Mouse (Mus musculus) testis, postnatal 10 days (tissue): ENCODE measurements at regions not wholly inside any gene's neighbourhood (a gene's known extent, or its start where the extent isn't known, plus 50 kb on each side); places are given as distances from the start of the nearest gene placed in this dataset.

Experiments used
- DNase-seq: peaks from one replicate; pipeline ENCODE4 v3.0.0; 2021; ENCODE audit warnings: low spot score

DNA sequence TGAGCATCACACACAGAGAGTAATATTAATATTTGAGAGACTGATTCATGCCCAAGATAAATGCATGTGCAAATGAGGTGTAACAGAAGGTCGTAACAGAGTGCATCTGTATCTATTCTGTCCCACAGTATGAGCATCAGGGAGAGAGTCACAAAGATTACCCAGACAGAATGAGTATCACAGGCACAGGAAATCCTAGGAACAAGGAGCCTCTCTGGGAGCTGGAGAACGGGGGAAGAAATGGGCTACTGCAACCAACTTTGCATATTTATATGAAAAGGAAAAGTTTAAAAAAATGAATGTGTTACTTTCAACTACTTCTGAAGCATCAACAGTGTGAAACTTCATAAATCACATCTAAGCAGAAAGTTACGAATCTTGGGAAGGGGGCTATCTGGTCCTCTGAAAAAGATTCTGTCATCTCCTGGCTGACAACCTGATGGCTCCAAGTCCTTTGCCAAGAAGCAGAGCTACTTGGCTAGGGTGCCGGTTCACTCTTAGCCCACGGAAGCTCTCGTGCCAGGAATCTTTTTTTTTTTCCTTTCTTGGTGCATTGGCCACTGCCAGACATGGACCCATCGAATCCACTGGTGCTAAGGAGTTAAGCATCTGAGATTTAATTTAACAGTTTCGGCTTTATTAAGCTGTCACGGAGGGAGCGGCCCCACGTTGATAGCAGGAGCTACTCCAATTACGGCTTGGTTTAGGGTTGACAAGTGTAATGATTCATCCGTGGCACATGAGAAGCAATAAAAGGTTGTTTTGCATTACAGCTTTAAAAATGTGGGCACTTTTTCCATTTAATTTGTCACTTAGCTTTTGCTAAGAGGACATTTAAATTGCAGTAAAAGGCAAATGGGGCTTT lies 277.6 kb upstream of the Smim15 start:
- no peak for DNase-seq

DNA sequence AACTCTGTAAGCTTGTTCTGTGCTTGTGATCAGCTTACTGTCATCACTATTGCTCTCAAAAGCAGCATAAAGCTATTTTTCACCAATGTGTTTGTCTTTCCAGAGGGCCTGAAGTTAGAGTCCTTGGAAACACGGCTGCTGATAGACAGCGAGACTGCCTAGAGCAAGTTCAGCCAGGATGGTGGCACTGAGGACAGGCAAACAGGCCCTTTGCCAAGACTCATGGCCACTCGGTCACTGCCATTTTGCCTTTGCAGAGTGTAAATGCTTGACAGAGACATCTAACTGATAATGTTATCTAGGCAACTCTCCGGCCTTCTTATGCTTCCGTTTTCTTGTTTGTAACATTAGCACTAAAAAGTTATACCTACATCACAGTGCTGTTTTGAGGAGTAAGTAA lies 280.3 kb upstream of the Smim15 start:
- DNase-seq = no peak

DNA sequence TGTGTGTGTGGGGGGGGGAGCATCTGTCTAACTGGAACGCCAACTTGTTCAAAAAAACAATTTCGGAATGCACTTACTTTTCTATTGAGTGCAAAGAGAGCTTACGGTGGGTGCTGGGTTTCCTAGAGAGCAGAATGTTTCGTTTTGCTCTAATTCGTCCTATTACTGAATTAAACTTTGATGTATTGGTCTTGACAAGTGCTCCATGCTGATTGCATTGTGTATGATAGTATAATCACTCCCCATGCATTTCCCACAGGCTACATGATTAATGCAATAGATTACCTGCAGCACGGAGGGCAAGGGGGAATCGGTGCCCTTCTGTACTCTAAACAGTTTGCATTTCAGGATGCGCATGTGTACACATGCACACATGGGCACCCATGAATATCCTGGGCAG lies 283.7 kb upstream of the Smim15 start:
- DNase-seq = no peak

DNA sequence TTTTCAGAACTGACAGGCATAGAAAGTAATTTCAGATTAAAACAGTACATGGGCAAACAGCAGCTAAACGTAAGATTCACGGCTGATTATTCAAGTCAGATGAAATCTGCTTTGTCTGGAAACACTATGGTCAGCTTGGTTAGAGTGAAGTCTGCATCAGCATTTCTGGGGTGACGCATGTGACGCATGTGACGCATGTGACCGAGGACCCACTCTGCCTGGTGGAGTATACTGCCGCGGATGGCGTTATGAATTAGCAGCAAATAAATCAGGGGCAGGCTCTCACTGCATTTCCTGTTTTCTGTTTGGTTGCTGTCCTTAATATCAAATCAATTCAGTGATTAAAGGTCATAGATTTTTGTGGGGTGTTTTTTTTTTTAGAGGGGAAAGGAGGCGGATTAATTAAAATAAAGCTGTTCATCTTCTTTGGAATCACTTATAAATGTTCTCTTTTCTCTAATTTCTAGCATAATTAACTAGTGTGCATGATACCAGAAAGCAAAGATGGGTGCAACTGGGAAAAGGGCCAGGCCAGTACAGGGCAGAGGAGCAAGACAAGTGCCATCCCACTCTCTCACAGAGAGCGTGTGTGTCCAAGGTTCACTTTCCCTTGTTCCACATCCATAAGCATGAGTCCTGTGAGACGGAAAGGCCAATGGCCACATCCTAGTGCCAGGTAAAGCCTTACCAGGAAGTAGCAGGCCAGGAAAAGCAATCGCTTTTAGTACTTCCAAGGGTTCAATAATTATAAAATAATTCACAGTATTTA lies 285.7 kb upstream of the Smim15 start:
- DNase-seq = no peak

DNA sequence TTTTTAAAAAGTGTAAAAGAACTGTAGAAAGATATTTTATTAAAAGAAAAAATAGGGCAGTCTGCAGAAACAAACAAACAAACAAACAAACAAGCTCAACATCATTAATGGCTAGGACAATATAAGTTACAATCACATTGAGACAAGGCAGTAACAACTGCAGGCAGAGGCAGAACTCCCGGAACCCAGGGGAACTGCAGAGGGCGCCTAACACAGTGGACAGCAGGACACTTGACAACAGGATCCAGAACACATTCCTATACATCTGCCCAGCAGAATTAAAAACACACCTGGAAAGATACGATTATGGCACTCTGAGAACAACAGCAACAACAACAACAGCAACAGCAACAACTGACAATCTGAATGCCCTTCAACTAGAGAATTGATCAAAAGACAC lies 291.5 kb upstream of the Smim15 start:
- no peak for DNase-seq

DNA sequence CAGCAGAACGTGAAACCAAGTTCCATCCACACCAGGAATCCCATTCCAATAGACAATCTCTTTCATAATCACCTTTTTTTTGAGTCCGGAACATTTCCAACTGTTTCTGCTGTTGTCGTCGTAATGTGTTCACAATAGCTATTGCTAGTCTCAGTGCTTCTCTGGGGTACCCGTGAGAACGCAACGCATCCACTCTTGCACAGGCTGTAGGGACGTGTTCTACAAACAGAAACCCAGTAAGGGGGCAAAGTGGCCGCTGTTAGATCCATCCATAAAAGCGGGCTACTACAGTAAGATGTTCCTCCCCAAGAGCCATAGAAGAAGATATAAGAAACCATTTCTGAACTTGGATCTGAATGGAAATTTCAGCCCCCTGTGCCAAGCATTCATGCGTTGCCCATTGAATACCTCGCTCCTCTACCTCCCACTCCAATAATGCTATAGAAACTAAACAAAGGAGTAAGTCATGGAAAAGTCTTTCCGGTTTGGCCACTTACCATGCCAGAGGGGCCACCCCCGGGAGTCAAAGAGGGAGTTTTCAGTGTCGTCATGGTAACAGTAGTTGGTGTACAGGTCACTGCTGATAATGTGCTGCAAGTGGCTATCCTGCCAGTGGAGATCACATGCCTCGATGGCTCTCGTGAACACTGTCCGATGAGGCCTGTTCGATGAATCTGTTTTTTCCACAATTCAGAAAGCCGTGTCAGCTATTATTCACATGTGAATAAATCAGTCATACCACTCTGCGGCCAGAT lies 300.6 kb upstream of the Smim15 start:
- DNase-seq = no peak

DNA sequence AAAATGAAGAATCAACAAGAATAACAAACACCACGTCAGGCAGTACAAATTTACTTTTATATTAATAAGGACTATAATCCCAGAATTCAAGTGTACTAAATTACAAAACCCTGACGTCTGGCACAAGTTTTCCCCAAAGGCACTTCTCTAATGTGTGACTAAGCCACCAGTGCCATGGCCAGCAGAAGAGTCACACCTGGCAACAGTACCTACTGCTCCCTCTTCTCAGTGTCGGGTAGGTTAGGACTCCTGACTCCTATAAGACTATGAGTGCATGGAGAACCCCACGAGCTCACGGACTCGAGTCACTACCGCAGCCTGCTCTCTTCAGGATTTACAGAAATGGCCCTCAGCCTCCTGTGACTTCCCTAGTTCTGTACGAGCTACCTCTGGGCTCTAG lies 307.7 kb upstream of the Smim15 start:
- no peak for DNase-seq

DNA sequence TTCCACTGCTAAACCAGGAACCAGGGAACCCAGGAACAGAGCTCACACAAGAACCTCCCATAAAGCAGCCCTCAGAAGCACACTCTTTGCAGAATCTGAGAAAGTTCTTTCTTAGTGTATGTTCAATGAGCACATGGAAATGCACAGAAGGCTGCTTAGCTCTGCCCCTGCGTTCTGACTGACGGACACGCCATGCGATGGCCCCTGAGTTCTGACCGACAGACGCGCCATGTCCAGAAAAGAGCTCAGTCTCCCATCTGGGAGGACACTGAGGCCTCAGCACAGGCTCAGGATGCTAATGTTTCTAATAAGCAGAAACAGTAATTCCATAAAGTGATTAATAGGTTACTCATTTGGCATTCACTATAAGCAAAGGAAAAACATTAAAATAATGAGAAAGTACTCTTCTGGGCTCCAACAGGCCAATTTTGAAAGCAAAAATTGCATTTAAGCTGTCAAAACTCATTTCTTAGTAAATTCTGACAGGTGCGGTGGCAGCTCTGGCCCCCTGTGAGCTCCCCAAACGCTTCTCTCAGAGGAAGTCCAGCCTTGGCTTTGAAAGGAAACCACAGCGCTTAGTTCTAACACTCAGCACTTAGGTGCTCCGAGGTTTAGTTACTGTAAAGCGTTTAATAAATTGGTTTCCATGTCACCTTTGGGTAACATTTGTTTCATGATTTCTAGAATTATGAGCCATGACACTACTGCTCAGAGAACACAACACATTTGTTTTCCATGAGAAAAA lies 309.9 kb upstream of the Smim15 start:
- peak; percentile 31 for DNase-seq

DNA sequence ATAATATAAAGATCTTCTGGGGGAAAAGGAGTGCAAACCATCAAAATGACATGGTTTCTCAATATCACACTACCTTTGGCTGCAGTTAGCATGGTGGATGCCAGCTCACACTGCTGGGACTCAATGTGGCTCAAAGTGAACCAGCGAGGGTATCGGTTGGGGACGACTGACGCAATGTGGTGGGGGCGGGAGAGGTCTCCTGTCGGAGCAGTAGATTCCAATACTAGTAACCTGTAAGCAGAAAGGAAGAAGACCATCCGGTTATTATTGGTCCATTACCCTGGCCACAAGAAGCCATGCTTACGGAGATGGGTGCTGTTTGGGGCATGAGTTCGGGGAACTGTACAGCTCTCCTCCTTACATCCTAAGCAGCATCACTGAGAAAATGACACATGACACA lies 313.3 kb upstream of the Smim15 start:
- DNase-seq = peak; percentile 32

DNA sequence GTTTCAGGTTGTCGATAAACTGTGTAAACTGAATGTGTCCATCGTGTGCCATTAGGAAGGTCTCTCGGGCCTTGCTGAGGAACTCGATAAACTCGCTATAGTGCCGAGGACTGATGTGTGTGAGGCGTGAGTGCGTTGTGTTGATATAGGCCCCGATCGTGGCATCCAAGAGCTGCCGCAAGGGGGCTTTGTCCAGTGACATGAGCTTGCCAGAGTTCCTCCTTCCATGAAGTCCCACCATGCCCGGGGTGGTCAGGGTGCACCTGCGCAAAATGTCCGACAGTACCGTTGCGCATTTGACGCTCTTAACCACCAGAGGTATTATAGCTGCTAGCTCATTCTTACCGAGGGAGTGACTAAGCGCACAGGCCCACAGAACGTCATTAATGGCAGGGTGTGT lies 317.8 kb upstream of the Smim15 start:
- no peak for DNase-seq

DNA sequence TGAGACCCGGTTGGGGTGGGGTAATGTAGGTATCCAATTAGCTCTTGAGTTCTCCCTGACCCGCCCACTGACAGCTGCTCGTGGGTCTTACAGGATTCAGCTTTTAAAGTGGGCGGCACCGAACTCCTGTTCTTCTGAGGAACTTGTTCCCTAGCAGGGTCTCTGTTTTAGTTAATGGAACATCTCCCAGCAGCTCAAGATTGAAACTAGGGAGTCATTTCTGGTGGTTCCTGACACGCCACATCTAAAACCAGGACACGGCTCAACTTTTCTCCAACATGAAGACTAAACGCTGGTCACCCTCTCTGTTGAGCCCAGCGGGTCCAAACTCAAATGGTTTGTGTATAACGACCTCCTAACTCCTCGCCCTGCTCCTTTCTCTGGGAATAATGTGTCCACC lies 322.3 kb upstream of the Smim15 start:
- DNase-seq = no peak

DNA sequence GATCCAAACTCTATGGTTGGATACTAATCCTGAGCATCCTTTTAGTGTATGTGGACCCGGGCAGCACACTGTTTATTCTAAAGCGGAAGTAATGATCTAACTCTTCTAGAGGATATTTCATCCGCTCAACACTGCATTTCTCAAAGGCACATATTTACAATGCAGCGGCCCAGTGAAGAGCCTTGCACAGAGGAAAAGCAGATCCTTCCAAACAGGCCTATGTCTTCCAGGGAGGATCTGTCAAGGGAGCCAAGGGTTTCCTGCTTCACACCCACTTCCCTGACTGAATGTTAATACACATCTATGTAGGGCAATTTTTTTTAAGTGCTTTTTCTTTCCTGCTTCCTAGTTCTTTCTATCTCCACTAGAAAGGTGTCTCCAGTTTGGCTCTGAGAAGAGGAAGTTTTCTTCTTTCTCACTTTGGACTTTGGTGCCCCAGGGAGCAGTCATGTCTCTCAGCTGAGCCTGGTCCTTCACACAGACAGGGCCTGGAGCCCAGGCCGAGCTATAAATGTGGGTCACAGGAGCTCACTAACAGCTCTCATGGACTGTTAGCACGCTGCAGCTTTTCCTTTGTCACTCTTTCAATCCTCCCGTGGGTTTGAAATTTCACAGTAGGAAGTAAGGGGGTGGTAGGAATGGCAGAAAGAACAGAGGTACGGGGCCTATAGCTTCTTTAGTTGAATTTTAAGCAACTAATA lies 323.2 kb upstream of the Smim15 start:
- DNase-seq = no peak

DNA sequence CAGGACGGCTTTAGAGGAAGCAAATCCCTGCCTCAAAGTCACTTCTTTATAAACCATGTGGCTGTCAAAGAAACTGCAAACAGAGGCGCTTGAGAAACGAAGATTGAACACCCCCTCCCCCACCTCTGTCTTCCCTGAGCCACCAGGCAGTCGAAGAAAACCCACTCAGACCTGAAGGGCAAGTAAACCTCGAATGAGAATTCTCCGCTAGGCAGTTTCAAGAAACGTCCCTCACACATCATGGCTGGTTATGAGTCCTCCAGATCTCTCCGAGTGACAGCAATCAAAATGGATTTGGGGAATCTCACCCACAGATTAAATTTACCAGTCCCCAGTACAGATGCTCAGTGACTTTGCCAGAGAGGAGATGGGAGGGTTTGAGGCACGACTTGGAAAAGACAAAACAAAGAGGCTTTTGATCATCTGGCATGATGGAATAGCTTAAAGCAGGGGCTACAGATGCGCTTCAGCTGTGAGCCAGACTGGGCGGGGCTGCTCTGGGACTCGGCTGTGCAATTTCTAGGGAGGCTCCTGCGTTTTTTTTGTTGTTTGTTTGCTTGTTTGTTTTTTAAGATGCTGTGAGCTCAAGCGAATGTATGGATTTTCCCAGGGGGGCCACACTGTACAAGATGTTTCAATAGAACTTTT lies 325.1 kb upstream of the Smim15 start:
- DNase-seq = no peak

DNA sequence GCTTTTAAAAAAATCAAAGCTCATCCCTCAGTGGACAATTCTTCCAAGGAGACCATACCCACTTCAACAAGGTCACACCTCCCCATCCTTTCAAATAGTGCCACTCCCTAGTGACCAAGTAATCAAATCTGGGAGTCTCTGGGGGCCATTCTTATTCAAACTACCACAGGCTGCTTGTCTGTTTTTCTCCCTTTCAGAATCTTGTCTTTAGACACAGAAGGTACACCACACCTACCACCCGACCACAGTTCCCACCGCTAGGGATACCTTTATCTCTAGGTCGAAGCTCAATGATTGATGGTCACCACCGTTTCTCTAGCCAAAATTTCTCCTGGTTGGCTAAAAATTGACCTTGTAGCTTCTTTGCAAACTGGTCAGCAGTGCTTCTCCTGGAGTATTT lies 328.6 kb upstream of the Smim15 start:
- DNase-seq = no peak

DNA sequence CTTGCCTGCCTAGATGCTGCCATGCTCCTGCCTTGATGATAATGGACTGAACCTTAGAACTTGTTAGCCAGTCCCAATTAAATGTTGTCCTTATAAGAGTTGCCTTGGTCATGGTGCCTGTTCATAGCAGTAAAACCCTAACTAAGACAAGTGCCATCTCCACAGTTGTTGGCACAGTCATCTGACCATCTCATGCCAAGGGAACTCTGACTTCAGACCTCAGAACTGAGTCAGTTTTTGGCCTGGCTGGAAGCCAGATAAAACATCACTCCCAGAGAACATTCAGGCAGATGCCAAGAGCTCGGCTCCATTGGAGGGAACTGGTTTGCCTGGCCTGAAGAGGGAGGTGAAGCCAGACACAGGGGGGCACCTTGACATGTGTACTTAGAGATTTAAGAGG lies 330.2 kb upstream of the Smim15 start:
- no peak for DNase-seq

DNA sequence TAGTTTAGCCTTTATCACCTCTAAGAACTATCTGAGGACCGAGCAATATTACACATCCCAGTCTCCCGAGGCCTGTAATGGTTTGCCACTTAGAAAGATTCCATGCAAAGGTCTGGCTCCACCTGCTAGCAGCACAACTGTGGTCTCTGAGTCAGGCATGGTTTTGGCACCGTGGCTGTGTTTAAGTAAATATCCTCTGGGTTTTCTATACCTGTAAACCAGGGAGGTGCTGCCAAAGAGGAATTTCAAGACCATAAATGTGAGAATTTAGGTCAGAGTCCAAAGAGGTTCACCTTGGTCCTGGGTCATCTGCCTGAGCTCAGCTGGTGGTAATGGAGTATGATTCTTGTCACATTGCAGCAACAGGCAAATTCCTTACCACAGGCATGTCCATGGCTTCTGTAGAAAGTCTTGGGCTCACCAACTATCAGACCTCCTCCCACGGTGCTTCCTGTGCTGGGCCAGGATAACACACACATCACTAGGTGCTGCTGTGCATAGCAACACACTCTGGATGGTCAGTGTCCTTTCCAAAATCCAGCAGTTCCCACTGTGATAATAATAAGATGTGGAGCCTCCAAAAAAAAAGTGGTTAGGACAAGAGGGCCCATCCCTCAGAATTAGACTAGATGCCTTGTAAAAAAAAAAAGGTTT lies 332.8 kb upstream of the Smim15 start:
- no peak for DNase-seq

DNA sequence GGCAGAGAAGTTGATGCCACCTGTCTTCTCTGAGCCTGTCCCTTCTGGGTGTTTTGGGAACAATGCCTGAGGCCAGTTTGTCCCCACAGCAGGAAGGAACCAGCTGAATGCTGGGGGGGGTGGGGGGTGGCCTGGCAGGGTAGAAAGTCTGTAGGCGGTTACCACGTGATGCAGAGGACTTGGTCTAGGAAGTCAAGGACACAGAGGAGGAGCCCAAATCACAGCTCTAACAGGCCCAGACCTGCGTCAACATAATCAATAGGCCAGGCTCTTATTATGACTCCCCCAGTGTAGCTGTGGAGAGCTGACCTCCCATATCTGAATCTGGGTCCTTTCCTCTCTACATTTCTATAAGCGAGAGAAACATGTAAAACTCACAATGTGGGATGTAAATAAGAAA lies 333.9 kb upstream of the Smim15 start:
- no peak for DNase-seq

DNA sequence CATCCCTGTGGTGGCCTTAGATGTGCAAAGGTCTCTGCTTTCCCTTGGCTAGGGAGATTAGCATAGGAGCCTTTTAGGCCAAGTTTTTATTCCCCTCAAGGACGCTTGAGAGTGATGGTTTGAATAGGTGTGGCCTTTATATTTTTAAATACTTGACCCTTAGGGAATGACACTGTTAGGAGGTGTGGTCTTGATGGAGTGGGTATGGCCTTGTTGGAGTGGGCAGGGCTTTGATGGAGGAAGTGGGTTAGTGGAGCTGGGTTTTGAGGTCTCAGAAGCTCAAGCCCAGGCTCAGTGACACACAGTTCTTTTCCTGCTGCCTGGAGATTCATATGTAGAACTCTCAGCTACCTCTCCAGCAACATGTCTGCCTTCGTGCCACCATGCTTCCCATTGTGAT lies 334.4 kb upstream of the Smim15 start:
- DNase-seq = no peak

DNA sequence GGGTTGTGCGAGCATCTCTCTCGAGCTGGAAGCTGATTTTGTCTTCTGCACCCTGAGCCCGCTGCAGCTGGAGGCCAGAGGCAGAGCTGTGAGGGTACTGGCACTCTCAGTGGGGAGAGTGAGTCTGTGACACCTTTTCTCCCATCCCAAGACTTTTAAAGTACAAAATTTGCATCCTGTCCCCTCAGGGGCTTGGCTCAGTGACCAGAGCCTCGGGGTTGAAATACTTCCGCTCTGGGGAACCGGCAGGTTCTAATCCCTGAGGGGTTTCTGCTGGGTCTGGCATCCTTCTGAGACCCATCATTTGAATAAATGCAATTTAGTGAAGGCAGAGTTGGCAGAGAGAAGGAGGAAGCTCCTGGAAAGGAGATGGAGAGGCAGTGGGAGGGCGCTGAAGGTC lies 340.5 kb upstream of the Smim15 start:
- no peak for DNase-seq
